8 mouse cellular contexts compared by ENCODE assay signal in genomic region chr6:82939167-82939912, GRCm38 (mm10). TPM values are rescaled to one million over a fixed set of nuclear protein-coding genes. Genes with fewer than 3 reads are reported as not detected.
A peak's percentile ranks its signal among the peaks of the same experiment; 100 is the strongest.
DNase-seq lines count a peak whose midpoint lies in the region; ATAC-seq and TF ChIP-seq lines count a peak whose summit lies in the region.

Gene Sema4f, minus strand, starts transcription at chr6:82939769.

- H3K36me3 ChIP-seq in kidney, adult 2 months (ENCODE audit: control insufficient read depth, insufficient read depth, low read length) = no peaks in the 10 kb centered on the region
- no peaks in the 10 kb centered on the region for H3K36me3 ChIP-seq in midbrain, embryonic 10.5 days
- no peaks in the 10 kb centered on the region for H3K36me3 ChIP-seq in stomach, embryonic 14.5 days (ENCODE audit: control insufficient read depth, insufficient read depth, low read length)

- no peak for TF ChIP-seq POLR2A in kidney, adult 2 months (IDR thresholded peaks at IDR 0.05; ENCODE audit: low read depth, low read length)

- no peak within 1 kb of the TSS for H3K27ac ChIP-seq in kidney, adult 2 months (ENCODE audit: insufficient read depth, low read depth, low read length)
- peak within 1 kb of the TSS; percentile 80 for H3K27ac ChIP-seq in midbrain, embryonic 10.5 days (replicated peaks)
- H3K27ac ChIP-seq in stomach, embryonic 14.5 days (ENCODE audit: low read length) = no peak within 1 kb of the TSS

- peak; percentile 22 for DNase-seq in gastrocnemius, postnatal 10 days
- no peak for DNase-seq in gastrocnemius, postnatal 36 days
- peak; percentile 84 to 89 for DNase-seq in cerebellum, postnatal 36 days
- peak; percentile 39 to 65 for DNase-seq in frontal cortex, postnatal 25 days (ENCODE audit: low spot score in 2 of 2)
- DNase-seq in kidney, adult 2 months = peak; percentile 25
- DNase-seq in left cerebral cortex, postnatal 4 days = peak; percentile 85
- DNase-seq in midbrain, embryonic 10.5 days (ENCODE audit: low spot score) = peak; percentile 80

- peak within 1 kb of the TSS; percentile 48; the same call in 1 of the 2 replicates for H3K9ac ChIP-seq in stomach, embryonic 14.5 days (replicated peaks; ENCODE audit: low read depth, low read length)

- no peak for TF ChIP-seq CTCF in kidney, adult 2 months (conservative IDR thresholded peaks at IDR 0.05; ENCODE audit: insufficient read depth, insufficient read length, low read depth, low read length)

- peaks cover 3% of the 10 kb centered on the region; the same call in 1 of the 2 replicates for H3K27me3 ChIP-seq in kidney, adult 2 months (replicated peaks; ENCODE audit: control insufficient read depth, insufficient read depth, low read length)
- H3K27me3 ChIP-seq in midbrain, embryonic 10.5 days (ENCODE audit: low read depth, poor library complexity, severe bottlenecking) = peaks cover 60% of the 10 kb centered on the region
- peaks cover 4% of the 10 kb centered on the region; the same call in 1 of the 2 replicates for H3K27me3 ChIP-seq in stomach, embryonic 14.5 days (ENCODE audit: control insufficient read depth, insufficient read depth, low read length)

- no peaks in the 10 kb centered on the region for H3K4me1 ChIP-seq in kidney, adult 2 months (ENCODE audit: control insufficient read depth, insufficient read depth, low read length)
- H3K4me1 ChIP-seq in midbrain, embryonic 10.5 days = peaks cover 10% of the 10 kb centered on the region
- H3K4me1 ChIP-seq in stomach, embryonic 14.5 days (ENCODE audit: control insufficient read depth, insufficient read depth, low read length) = 0 out of 2 replicates have a peak, but pooled peaks cover 2% of the 10 kb centered on the region

- intact Hi-C loops in gastrocnemius, postnatal 36 days (cut with DNase I) = no loop called here
- intact Hi-C loops in left cerebral cortex, postnatal 4 days (cut with DNase I) = no loop called here

- 4% methylated on average over 44 of the region's 44 CpGs for WGBS in kidney, adult 2 months
- 2% methylated on average over 43 of the region's 44 CpGs for WGBS in midbrain, embryonic 10.5 days
- 4% methylated on average over 40 of the region's 44 CpGs for WGBS in stomach, embryonic 14.5 days

- ATAC-seq in stomach, embryonic 14.5 days (ENCODE audit: insufficient number of reproducible peaks, insufficient read depth, low FRiP score, low read depth) = peak; percentile 96

- H3K4me2 ChIP-seq in stomach, embryonic 14.5 days (replicated peaks; ENCODE audit: low read depth, low read length) = peak within 1 kb of the TSS; percentile 90

- H3K9me3 ChIP-seq in midbrain, embryonic 10.5 days (replicated peaks) = no peaks in the 10 kb centered on the region
- no peaks in the 10 kb centered on the region for H3K9me3 ChIP-seq in stomach, embryonic 14.5 days (ENCODE audit: control insufficient read depth, low read depth, low read length)

- no peak within 1 kb of the TSS for H3K4me3 ChIP-seq in kidney, adult 2 months (ENCODE audit: insufficient read depth, low read depth, low read length)
- H3K4me3 ChIP-seq in midbrain, embryonic 10.5 days = peak within 1 kb of the TSS; percentile 68
- H3K4me3 ChIP-seq in stomach, embryonic 14.5 days (ENCODE audit: low read depth, low read length) = peak within 1 kb of the TSS; percentile 44

RNA-seq across cellular contexts. Expression of gene Sema4f, which starts in this region (rescaled TPM):
- total RNA-seq in gastrocnemius, postnatal 10 days (2021) = under 1 TPM; 0.47 to 0.49 TPM
- under 1 TPM; 0.10 to 0.15 TPM for total RNA-seq in gastrocnemius, postnatal 36 days (2021)
- 0.12 and 0.28 TPM in 2 replicates for polyA plus RNA-seq in kidney, adult 2 months (2012; rRNA removed)
- total RNA-seq in left cerebral cortex, postnatal 4 days (2021) = 10 to 100 TPM; 51.3 to 54.0 TPM
- 2.0 and 2.4 TPM in 2 replicates for polyA plus RNA-seq in midbrain, embryonic 10.5 days (2016; fragmentation: Nextera tagmentation; extraction: Ambion mirVana)
- 1.8 and 1.9 TPM in 2 replicates for polyA plus RNA-seq in stomach, embryonic 14.5 days (2014; fragmentation: Nextera tagmentation; extraction: Ambion mirVana)

Comparison
In these comparisons a context has a peak if more than half of its experiments do, and no peak if none do; other contexts are left out.
1. RNA of gene Sema4f (total RNA-seq): 51.3 to 54.0 TPM in left cerebral cortex, postnatal 4 days; 0.47 to 0.49 TPM in gastrocnemius, postnatal 10 days and 0.10 to 0.15 TPM in gastrocnemius, postnatal 36 days; every median in the first group is over 10 times any median in the second.
2. Peak in DNase-seq in gastrocnemius, postnatal 10 days; RNA of the gene not detected or under 1 TPM.
3. Peak in DNase-seq in kidney, adult 2 months; RNA of the gene not detected or under 1 TPM.
4. DNase-seq: peak in cerebellum, postnatal 36 days (2 of 2), frontal cortex, postnatal 25 days (2 of 2), left cerebral cortex, postnatal 4 days (single experiment) and midbrain, embryonic 10.5 days (single experiment); none in gastrocnemius, postnatal 36 days (0 of 2).